Mouse (Mus musculus): Measurements from ENCODE around the gene Ugt1a9. TPM values are rescaled to one million over a fixed set of nuclear protein-coding genes. Genes with fewer than 3 reads are reported as not detected.
A peak's percentile ranks its signal among the peaks of the same experiment; 100 is the strongest.
"Not testable (repeated sequence)": the region's sequence is repeated elsewhere in the genome, so short reads cannot be mapped to it uniquely, and the experiment has no call there.

Ugt1a9 gene
- polyA plus RNA-seq, 1 experiment: not detected

DNA sequence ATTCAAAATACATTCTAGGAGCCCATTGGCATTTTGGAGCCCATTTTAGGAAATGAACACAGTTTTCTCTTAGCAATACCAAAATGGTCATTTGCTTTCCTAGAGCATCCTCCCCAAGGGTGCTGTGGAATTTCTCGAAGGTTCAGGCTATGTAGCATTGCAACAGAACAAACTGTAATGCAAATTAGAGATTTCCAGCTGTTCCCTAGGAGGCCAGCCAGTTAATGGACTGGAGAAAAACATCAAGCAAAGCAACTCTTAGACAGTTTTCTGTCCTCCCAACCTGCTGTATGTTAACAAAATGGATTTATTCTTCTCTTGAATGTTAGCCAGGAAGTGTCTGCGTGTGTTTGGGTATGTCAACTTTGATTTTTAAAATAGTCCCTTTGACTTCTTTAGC is 66.0 kb downstream of the Ugt1a9 start:
- peaks cover 40% of the 10 kb centered on the region for H3K4me1 ChIP-seq (ENCODE audit: control insufficient read depth, insufficient read depth, low read length)
- H3K27ac ChIP-seq (ENCODE audit: insufficient read depth, low read depth, low read length): no peak overlapping the region
- no peak overlapping the region for H3K4me3 ChIP-seq (ENCODE audit: insufficient read depth, low read length)
- TF ChIP-seq POLR2A (IDR thresholded peaks at IDR 0.05; ENCODE audit: borderline replicate concordance, low read depth, low read length): no peak
- TF ChIP-seq CTCF (IDR thresholded peaks at IDR 0.05; ENCODE audit: low read depth, low read length): no peak

DNA sequence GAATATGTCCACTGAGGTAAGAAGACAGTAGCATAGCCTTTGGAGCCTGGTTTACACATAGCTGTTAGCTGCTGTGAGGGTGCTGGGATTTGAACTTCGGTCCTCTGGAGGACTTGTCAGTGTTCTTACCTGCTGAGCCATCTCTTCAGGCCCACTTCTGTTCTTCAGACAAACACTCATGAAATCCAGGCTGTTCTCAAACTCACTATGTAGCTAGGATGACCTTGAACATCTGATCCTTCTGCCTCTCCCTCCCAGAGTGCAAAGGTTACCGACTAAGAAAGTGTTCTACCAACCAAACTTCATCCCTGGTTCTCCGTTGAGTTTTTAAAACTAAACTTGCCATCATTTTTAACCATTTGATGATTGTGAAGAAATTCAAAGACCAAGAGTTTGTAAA is 66.7 kb downstream of the Ugt1a9 start:
- no peak overlapping the region for H3K4me3 ChIP-seq (ENCODE audit: insufficient read depth, low read length)
- no peak overlapping the region for H3K27ac ChIP-seq (ENCODE audit: insufficient read depth, low read depth, low read length)
- TF ChIP-seq CTCF (IDR thresholded peaks at IDR 0.05; ENCODE audit: low read depth, low read length): no peak
- no peak for TF ChIP-seq POLR2A (IDR thresholded peaks at IDR 0.05; ENCODE audit: borderline replicate concordance, low read depth, low read length)
- peaks cover 40% of the 10 kb centered on the region for H3K4me1 ChIP-seq (ENCODE audit: control insufficient read depth, insufficient read depth, low read length)

DNA sequence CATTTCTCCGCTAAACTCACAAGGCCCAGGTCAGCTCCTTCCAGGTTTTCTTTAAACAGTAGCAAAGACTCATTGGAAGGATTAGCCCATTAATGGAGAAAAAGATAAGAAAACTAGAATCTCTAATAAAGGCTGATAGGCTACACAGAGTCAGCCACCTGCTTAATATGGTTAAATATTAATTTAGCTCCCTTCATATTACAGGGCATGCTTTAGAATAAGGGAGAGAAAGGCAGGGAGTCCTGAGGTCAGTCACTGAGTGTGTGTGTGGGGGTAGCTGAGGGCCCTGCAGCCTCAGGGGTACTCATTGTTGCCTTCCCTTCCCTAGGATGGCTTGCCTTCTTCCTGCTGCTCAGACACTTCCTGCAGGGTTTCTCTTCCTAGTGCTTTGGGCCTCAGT is 67.5 kb downstream of the Ugt1a9 start:
- Histone ChIP-seq H3K4me1 (ENCODE audit: control insufficient read depth, insufficient read depth, low read length) (peaks cover 35% of the 10 kb centered on the region), H3K4me3 (ENCODE audit: insufficient read depth, low read length) (no peak overlapping the region), H3K27ac (ENCODE audit: insufficient read depth, low read depth, low read length) (no peak overlapping the region)
- no peak for TF ChIP-seq CTCF (IDR thresholded peaks at IDR 0.05; ENCODE audit: low read depth, low read length)

- H3K4me1 ChIP-seq (ENCODE audit: control insufficient read depth, insufficient read depth, low read length): peaks cover 23% of the 10 kb centered on the region
- not testable (repeated sequence) for H3K4me3 ChIP-seq (ENCODE audit: insufficient read depth, low read length); H3K27ac ChIP-seq (ENCODE audit: insufficient read depth, low read depth, low read length)
Observed at GRCm38 (mm10) chr1:88140492-88140891, 69.9 kb downstream of the Ugt1a9 start.

DNA sequence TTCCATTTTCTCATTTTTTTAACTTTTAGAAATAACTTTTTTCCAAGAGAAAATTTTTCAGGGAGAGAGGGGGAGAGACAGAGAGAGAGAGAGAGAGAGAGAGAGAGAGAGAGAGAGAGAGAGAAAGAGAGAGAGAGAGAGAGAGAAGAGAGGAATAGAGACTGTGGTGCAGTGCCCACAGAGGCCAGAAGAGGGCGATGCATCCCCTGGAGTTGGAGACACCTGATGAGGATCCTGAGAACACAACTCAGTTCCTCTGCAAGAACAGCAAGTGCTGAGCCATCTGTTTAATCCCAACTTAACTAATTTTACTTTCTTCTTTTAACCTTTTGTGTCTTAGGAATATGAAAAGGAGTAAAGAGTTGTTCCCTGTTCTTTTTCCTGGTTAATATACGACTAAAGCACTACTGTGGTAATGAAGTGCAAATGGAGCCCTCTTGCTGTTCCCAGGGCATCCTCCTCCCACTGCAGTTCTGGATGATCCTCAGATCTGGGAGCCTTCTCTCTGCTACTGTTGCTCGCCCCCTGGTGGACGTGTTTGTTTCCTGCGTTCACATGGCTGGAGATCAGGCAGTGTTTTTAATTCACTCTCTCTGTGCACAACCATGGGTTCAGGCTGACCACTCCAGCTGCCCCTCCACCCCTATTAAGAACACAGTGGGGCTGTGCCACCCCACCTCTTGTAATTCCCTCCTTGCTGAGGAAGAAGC is 73.5 kb downstream of the Ugt1a9 start:
- H3K27ac ChIP-seq (ENCODE audit: insufficient read depth, low read depth, low read length); H3K4me3 ChIP-seq (ENCODE audit: insufficient read depth, low read length): not testable (repeated sequence)
- TF ChIP-seq CTCF (IDR thresholded peaks at IDR 0.05; ENCODE audit: low read depth, low read length): peak; percentile 36
- H3K4me1 ChIP-seq (ENCODE audit: control insufficient read depth, insufficient read depth, low read length): peaks cover 19% of the 10 kb centered on the region

- H3K27ac ChIP-seq (ENCODE audit: insufficient read depth, low read depth, low read length); H3K4me3 ChIP-seq (ENCODE audit: insufficient read depth, low read length): not testable (repeated sequence)
- peaks cover 30% of the 10 kb centered on the region for H3K4me1 ChIP-seq (ENCODE audit: control insufficient read depth, insufficient read depth, low read length)
Observed at GRCm38 (mm10) chr1:88145278-88145677, 74.7 kb downstream of the Ugt1a9 start.

DNA sequence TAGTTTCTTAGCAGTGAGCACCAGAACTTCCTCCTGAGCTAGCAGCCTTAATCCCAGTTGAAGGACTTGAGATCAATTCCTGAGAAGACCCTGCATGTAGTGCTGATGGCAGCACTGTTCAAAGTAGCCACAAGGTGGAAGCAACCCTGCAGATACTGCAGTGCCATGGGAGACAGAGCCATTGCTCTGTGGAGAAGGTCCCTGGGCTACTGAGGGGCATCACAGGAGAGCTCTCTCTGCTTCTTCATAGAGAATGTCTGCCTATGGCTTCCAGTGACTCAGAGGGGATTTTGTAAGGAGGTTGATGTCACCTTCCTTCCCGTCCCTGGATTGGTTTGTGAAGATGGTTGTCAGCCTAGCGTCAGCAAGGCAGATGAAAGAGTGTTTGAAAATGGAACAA is 79.5 kb downstream of the Ugt1a9 start:
- H3K4me1 ChIP-seq (ENCODE audit: control insufficient read depth, insufficient read depth, low read length): peaks cover 36% of the 10 kb centered on the region
- H3K4me3 ChIP-seq (ENCODE audit: insufficient read depth, low read length); H3K27ac ChIP-seq (ENCODE audit: insufficient read depth, low read depth, low read length): not testable (repeated sequence)

DNA sequence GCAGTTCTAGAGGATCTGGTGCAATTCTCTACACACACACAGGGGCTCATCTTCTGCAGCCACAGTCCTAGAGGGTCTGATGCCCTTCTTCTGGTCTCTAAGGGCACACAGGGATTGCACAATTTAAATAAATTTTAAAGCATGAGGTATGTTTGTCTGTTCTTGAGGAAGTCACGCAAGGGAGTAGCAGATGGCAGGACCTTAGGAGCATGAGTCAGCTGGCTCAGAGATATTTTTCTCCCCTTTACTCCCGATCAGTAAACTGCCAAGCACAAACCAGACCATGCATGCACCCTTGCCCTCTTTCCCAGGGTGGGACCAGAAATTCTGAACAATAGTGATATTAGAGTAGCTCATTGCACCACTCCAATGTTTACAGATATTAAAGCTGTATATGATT is 87.8 kb downstream of the Ugt1a9 start:
- TF ChIP-seq CTCF (IDR thresholded peaks at IDR 0.05; ENCODE audit: low read depth, low read length) (no peak), POLR2A (IDR thresholded peaks at IDR 0.05; ENCODE audit: borderline replicate concordance, low read depth, low read length) (no peak)
- H3K4me3 ChIP-seq (ENCODE audit: insufficient read depth, low read length): no peak overlapping the region
- peak overlapping the region; percentile 65 for H3K27ac ChIP-seq (ENCODE audit: insufficient read depth, low read depth, low read length)
- H3K4me1 ChIP-seq (ENCODE audit: control insufficient read depth, insufficient read depth, low read length): peaks cover 14% of the 10 kb centered on the region

GRCm38 (mm10) chr1:88165711-88166110 is 95.1 kb downstream of the Ugt1a9 start, which contains the start of gene Ugt1a5:
TSS of gene Ugt1a5 (plus strand) at chr1:88166012.
- no peak for TF ChIP-seq CTCF (IDR thresholded peaks at IDR 0.05; ENCODE audit: low read depth, low read length)
- TF ChIP-seq POLR2A (IDR thresholded peaks at IDR 0.05; ENCODE audit: borderline replicate concordance, low read depth, low read length): no peak
- Histone ChIP-seq H3K4me3 (ENCODE audit: insufficient read depth, low read length) (no peak within 1 kb of the TSS), H3K4me1 (ENCODE audit: control insufficient read depth, insufficient read depth, low read length) (peaks cover 4% of the 10 kb centered on the region), H3K27ac (ENCODE audit: insufficient read depth, low read depth, low read length) (no peak within 1 kb of the TSS)

GRCm38 (mm10) chr1:88172190-88172589 is 101.6 kb downstream of the Ugt1a9 start:
- not testable (repeated sequence) for H3K4me3 ChIP-seq (ENCODE audit: insufficient read depth, low read length); H3K27ac ChIP-seq (ENCODE audit: insufficient read depth, low read depth, low read length); H3K4me1 ChIP-seq (ENCODE audit: control insufficient read depth, insufficient read depth, low read length)

DNA sequence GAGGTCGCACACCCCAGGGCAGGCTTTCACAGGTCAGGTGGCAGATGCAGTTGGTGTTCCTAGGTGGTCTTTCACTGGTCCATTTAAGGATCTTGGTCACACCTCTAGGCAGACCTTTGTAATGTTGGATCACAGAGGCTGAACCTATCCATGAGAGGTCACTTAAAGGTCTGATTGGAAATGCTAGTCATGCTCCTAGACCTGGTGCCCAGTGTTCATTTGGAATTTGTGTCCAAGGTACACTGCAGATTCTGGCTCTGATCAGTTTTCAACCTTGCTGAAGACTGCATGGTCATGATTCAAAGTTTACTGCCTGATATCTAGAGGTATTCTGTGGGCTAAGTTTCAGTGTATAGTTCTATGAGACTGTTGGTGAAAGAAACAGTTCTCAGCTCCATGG is 109.1 kb downstream of the Ugt1a9 start:
- TF ChIP-seq POLR2A (IDR thresholded peaks at IDR 0.05; ENCODE audit: borderline replicate concordance, low read depth, low read length): no peak
- TF ChIP-seq CTCF (IDR thresholded peaks at IDR 0.05; ENCODE audit: low read depth, low read length): no peak
- Histone ChIP-seq H3K4me3 (ENCODE audit: insufficient read depth, low read length) (no peak overlapping the region), H3K27ac (ENCODE audit: insufficient read depth, low read depth, low read length) (no peak overlapping the region), H3K4me1 (ENCODE audit: control insufficient read depth, insufficient read depth, low read length) (peaks cover 14% of the 10 kb centered on the region)
